Mouse (Mus musculus): ENCODE measurements around the gene Catsperb.
"Not testable (repeated sequence)": the region's sequence is repeated elsewhere in the genome, so short reads cannot be mapped to it uniquely, and the experiment has no call there.

Catsperb gene

GRCm38 (mm10) chr12:101404353-101404752, at the start of gene Catsperb:
Gene Catsperb (plus strand): TSS chr12:101404653.
- DNase-seq (ENCODE audit: low spot score): not testable (repeated sequence)

GRCm38 (mm10) chr12:101361468-101361867, 43.0 kb upstream of the Catsperb start:
- peak; percentile 2 for DNase-seq (ENCODE audit: low spot score)

GRCm38 (mm10) chr12:101381460-101381859, 23.0 kb upstream of the Catsperb start:
- DNase-seq (ENCODE audit: low spot score): not testable (repeated sequence)

GRCm38 (mm10) chr12:101426131-101426530, 21.7 kb downstream of the Catsperb start:
- no peak for DNase-seq (ENCODE audit: low spot score)

GRCm38 (mm10) chr12:101462051-101462450, 57.6 kb downstream of the Catsperb start:
- DNase-seq (ENCODE audit: low spot score): no peak

GRCm38 (mm10) chr12:101483571-101483970, 79.1 kb downstream of the Catsperb start:
- no peak for DNase-seq (ENCODE audit: low spot score)

GRCm38 (mm10) chr12:101511326-101511725, 106.9 kb downstream of the Catsperb start:
- DNase-seq (ENCODE audit: low spot score): not testable (repeated sequence)

- not testable (repeated sequence) for DNase-seq (ENCODE audit: low spot score)
Observed at GRCm38 (mm10) chr12:101606622-101607021, 202.2 kb downstream of the Catsperb start.

- no peak for DNase-seq (ENCODE audit: low spot score)
Observed at GRCm38 (mm10) chr12:101633137-101633536, 228.7 kb downstream of the Catsperb start.

- DNase-seq (ENCODE audit: low spot score): no peak
Observed at GRCm38 (mm10) chr12:101667502-101667901, 263.0 kb downstream of the Catsperb start.

Data from layer of hippocampus, adult 11-12 months (tissue).